8 mouse cellular contexts compared by ENCODE assay signal in genomic region chr14:115485090-115485489, GRCm38 (mm10).
DNase-seq lines count a peak whose midpoint lies in the region; ATAC-seq and TF ChIP-seq lines count a peak whose summit lies in the region.
"Had no signal": no experiment of that assay in that cellular context is flagged by ENCODE, and none has a peak within 500 bp of the region (broad histone marks: within the 10 kb centered on the region; RNA-seq: fewer than 3 reads in every experiment).

No protein-coding gene starts in this region.

- no peak for TF ChIP-seq POLR2A in liver, adult 2 months (IDR thresholded peaks at IDR 0.05; ENCODE audit: extremely low read depth, insufficient read depth, low read length)
- TF ChIP-seq POLR2A in brain, embryonic 14.5 days (IDR thresholded peaks at IDR 0.05; ENCODE audit: borderline replicate concordance, extremely low read depth, insufficient read depth, insufficient read length, poor library complexity, severe bottlenecking), result no peak

- DNase-seq in liver, adult 2 months (ENCODE audit: extremely low read depth, low read depth, low spot score), result peak; percentile 15
- DNase-seq in brain, embryonic 14.5 days (ENCODE audit: low read depth), result peak; percentile 82
- DNase-seq in midbrain, postnatal 0 days (ENCODE audit: low spot score), result peak; percentile 82
- no peak for DNase-seq in adrenal gland, adult 2 months
- DNase-seq in thymus, postnatal 25 days, result no peak

- no peaks in the 10 kb centered on the region for H3K27me3 ChIP-seq in liver, adult 2 months (ENCODE audit: control insufficient read depth, insufficient read depth, low read length)
- H3K27me3 ChIP-seq in liver, embryonic 12.5 days (replicated peaks), result no peaks in the 10 kb centered on the region
- H3K27me3 ChIP-seq in forebrain, embryonic 16.5 days (replicated peaks; ENCODE audit: control insufficient read depth, insufficient read depth, low read length), result no peaks in the 10 kb centered on the region
- no peaks in the 10 kb centered on the region for H3K27me3 ChIP-seq in midbrain, postnatal 0 days (ENCODE audit: insufficient read depth, low read length)
- H3K27me3 ChIP-seq: limb, embryonic 13.5 days had no signal

- no peak overlapping the region for H3K4me3 ChIP-seq in liver, adult 2 months (ENCODE audit: insufficient read depth, low read depth, low read length)
- H3K4me3 ChIP-seq in liver, embryonic 12.5 days, result no peak overlapping the region
- H3K4me3 ChIP-seq in forebrain, embryonic 16.5 days (replicated peaks; ENCODE audit: low read length), result no peak overlapping the region
- H3K4me3 ChIP-seq in midbrain, postnatal 0 days (ENCODE audit: low read depth, low read length), result no peak overlapping the region
- H3K4me3 ChIP-seq: limb, embryonic 13.5 days had no signal

- no peaks in the 10 kb centered on the region for H3K79me2 ChIP-seq in liver, adult 2 months (ENCODE audit: control insufficient read depth, insufficient read depth, low read length)

- H3K4me1 ChIP-seq in liver, adult 2 months (ENCODE audit: control insufficient read depth, insufficient read depth, low read length), result no peaks in the 10 kb centered on the region
- H3K4me1 ChIP-seq in liver, embryonic 12.5 days, result no peaks in the 10 kb centered on the region
- no peaks in the 10 kb centered on the region for H3K4me1 ChIP-seq in forebrain, embryonic 16.5 days (replicated peaks; ENCODE audit: control insufficient read depth, insufficient read depth, low read length)
- no peaks in the 10 kb centered on the region for H3K4me1 ChIP-seq in midbrain, postnatal 0 days (ENCODE audit: insufficient read depth, low read length)
- H3K4me1 ChIP-seq: limb, embryonic 13.5 days had no signal

- no peaks in the 10 kb centered on the region for H3K9me3 ChIP-seq in liver, embryonic 12.5 days (replicated peaks)
- H3K9me3 ChIP-seq in forebrain, embryonic 16.5 days (ENCODE audit: control insufficient read depth, low read length), result no peaks in the 10 kb centered on the region
- H3K9me3 ChIP-seq in midbrain, postnatal 0 days (ENCODE audit: low read length), result no peaks in the 10 kb centered on the region
- H3K9me3 ChIP-seq: limb, embryonic 13.5 days had no signal

- no peak overlapping the region for H3K9ac ChIP-seq in liver, adult 2 months (ENCODE audit: low read depth, low read length)
- H3K9ac ChIP-seq in liver, embryonic 12.5 days, result no peak overlapping the region
- H3K9ac ChIP-seq in forebrain, embryonic 16.5 days (replicated peaks; ENCODE audit: low read depth, low read length), result no peak overlapping the region
- no peak overlapping the region for H3K9ac ChIP-seq in midbrain, postnatal 0 days (replicated peaks; ENCODE audit: low read length, poor library complexity, severe bottlenecking)
- H3K9ac ChIP-seq: limb, embryonic 13.5 days had no signal

- ATAC-seq in liver, embryonic 12.5 days, result no peak
- ATAC-seq in forebrain, embryonic 16.5 days, result peak; percentile 85
- 0 out of 2 replicates have a peak, but pooled peaks have one; percentile 66 for ATAC-seq in midbrain, postnatal 0 days (ENCODE audit: low FRiP score)

- no peak overlapping the region for H3K27ac ChIP-seq in liver, adult 2 months (replicated peaks; ENCODE audit: insufficient read depth, low read depth, low read length)
- H3K27ac ChIP-seq in liver, embryonic 12.5 days, result no peak overlapping the region
- no peak overlapping the region for H3K27ac ChIP-seq in forebrain, embryonic 16.5 days (ENCODE audit: low read length)
- no peak overlapping the region for H3K27ac ChIP-seq in midbrain, postnatal 0 days (ENCODE audit: low read depth, low read length)
- H3K27ac ChIP-seq: limb, embryonic 13.5 days had no signal

- no peak overlapping the region for H3K4me2 ChIP-seq in liver, embryonic 12.5 days
- no peak overlapping the region for H3K4me2 ChIP-seq in forebrain, embryonic 16.5 days (ENCODE audit: low read length)
- no peak overlapping the region for H3K4me2 ChIP-seq in midbrain, postnatal 0 days (ENCODE audit: low read depth, low read length, poor library complexity, severe bottlenecking)
- H3K4me2 ChIP-seq: limb, embryonic 13.5 days had no signal

- H3K36me3 ChIP-seq in liver, adult 2 months (ENCODE audit: control insufficient read depth, insufficient read depth, low read length), result no peaks in the 10 kb centered on the region
- H3K36me3 ChIP-seq in liver, embryonic 12.5 days, result no peaks in the 10 kb centered on the region
- no peaks in the 10 kb centered on the region for H3K36me3 ChIP-seq in forebrain, embryonic 16.5 days (ENCODE audit: control insufficient read depth, insufficient read depth)
- no peaks in the 10 kb centered on the region for H3K36me3 ChIP-seq in midbrain, postnatal 0 days (ENCODE audit: insufficient read depth, low read length)
- H3K36me3 ChIP-seq: limb, embryonic 13.5 days had no signal

- TF ChIP-seq CTCF in liver, adult 2 months (IDR thresholded peaks at IDR 0.05; ENCODE audit: low read depth, low read length), result peak; percentile 36
- peak; percentile 67; the same call in 1 of the 2 replicates for TF ChIP-seq CTCF in brain, embryonic 14.5 days (IDR thresholded peaks at IDR 0.05; ENCODE audit: borderline replicate concordance, extremely low read depth, insufficient read depth, insufficient read length)
- TF ChIP-seq CTCF in midbrain, postnatal 0 days (IDR thresholded peaks at IDR 0.05), result peak; percentile 88

Comparison
In these comparisons a context has a peak if more than half of its experiments do, and no peak if none do; other contexts are left out.
1. DNase-seq: peak in liver, adult 2 months (single experiment), brain, embryonic 14.5 days (single experiment) and midbrain, postnatal 0 days (single experiment); none in adrenal gland, adult 2 months (single experiment) and thymus, postnatal 25 days (single experiment).
2. CTCF ChIP-seq: peak in every context shown above with its lines; median percentile 88 in midbrain, postnatal 0 days; 67 in brain, embryonic 14.5 days; 36 in liver, adult 2 months.